27 mouse cellular contexts compared by ENCODE assay signal in genomic region chr9:70338894-70339293, GRCm38 (mm10).
DNase-seq lines count a peak whose midpoint lies in the region; ATAC-seq and TF ChIP-seq lines count a peak whose summit lies in the region.
"Had no signal": no experiment of that assay in that cellular context is flagged by ENCODE, and none has a peak within 500 bp of the region (broad histone marks: within the 10 kb centered on the region; RNA-seq: fewer than 3 reads in every experiment).

No protein-coding gene starts in this region.

- no peak for TF ChIP-seq EP300 in lung, postnatal 0 days (IDR thresholded peaks at IDR 0.05)

- no peak for ATAC-seq in lung, postnatal 0 days
- ATAC-seq: CD4-positive, CD25-positive, alpha-beta regulatory T cell, adult 4 months; forebrain, embryonic 13.5 days; hindbrain, embryonic 16.5 days; intestine, embryonic 15.5 days had no signal

- TF ChIP-seq POLR2A in cortical plate, adult 2 months (IDR thresholded peaks at IDR 0.05; ENCODE audit: extremely low read depth, insufficient read depth, low read length), result no peak

- H3K36me3 ChIP-seq in lung, postnatal 0 days (ENCODE audit: insufficient read depth, low read length), result peaks cover 41% of the 10 kb centered on the region

- TF ChIP-seq CTCF in cortical plate, adult 2 months (IDR thresholded peaks at IDR 0.05; ENCODE audit: extremely low read depth, insufficient read depth, low read length), result no peak
- TF ChIP-seq CTCF in lung, postnatal 0 days (IDR thresholded peaks at IDR 0.05), result no peak

- peak overlapping the region; percentile 98 for H3K27ac ChIP-seq in cortical plate, adult 2 months (ENCODE audit: insufficient read depth, low read length)
- H3K27ac ChIP-seq in lung, postnatal 0 days (ENCODE audit: low read length), result no peak overlapping the region
- H3K27ac ChIP-seq: forebrain, embryonic 10.5 days; forebrain, embryonic 13.5 days; heart, embryonic 15.5 days; hindbrain, embryonic 10.5 days; hindbrain, embryonic 13.5 days; intestine, embryonic 15.5 days had no signal

- H3K9me3 ChIP-seq in lung, postnatal 0 days (ENCODE audit: low read length), result no peaks in the 10 kb centered on the region
- H3K9me3 ChIP-seq: forebrain, embryonic 10.5 days; forebrain, embryonic 13.5 days; heart, embryonic 15.5 days; hindbrain, embryonic 10.5 days; hindbrain, embryonic 13.5 days; intestine, embryonic 15.5 days had no signal

- H3K27me3 ChIP-seq in lung, postnatal 0 days (replicated peaks; ENCODE audit: insufficient read depth, low read length), result no peaks in the 10 kb centered on the region
- H3K27me3 ChIP-seq: forebrain, embryonic 13.5 days; heart, embryonic 12.5 days; heart, embryonic 15.5 days; hindbrain, embryonic 13.5 days; intestine, embryonic 15.5 days had no signal

- H3K4me2 ChIP-seq in lung, postnatal 0 days (replicated peaks; ENCODE audit: low read depth, low read length), result no peak overlapping the region
- H3K4me2 ChIP-seq: forebrain, embryonic 13.5 days; heart, embryonic 12.5 days; heart, embryonic 15.5 days; hindbrain, embryonic 13.5 days; intestine, embryonic 15.5 days had no signal

- H3K4me1 ChIP-seq in cortical plate, adult 2 months (ENCODE audit: control insufficient read depth, insufficient read depth, low read length), result peaks cover 2% of the 10 kb centered on the region; the same call in 1 of the 2 replicates
- H3K4me1 ChIP-seq in lung, postnatal 0 days (ENCODE audit: insufficient read depth, low read depth, low read length), result no peaks in the 10 kb centered on the region
- H3K4me1 ChIP-seq: forebrain, embryonic 10.5 days; forebrain, embryonic 13.5 days; heart, embryonic 12.5 days; heart, embryonic 15.5 days; hindbrain, embryonic 10.5 days; hindbrain, embryonic 13.5 days; intestine, embryonic 15.5 days had no signal

- H3K9ac ChIP-seq in lung, postnatal 0 days (replicated peaks; ENCODE audit: low read depth), result no peak overlapping the region
- H3K9ac ChIP-seq: forebrain, embryonic 13.5 days; heart, embryonic 12.5 days; heart, embryonic 15.5 days; hindbrain, embryonic 13.5 days; intestine, embryonic 15.5 days had no signal

- peak; percentile 29 to 33 for DNase-seq in frontal cortex, postnatal 36 days (ENCODE audit: low spot score in 2 of 2)
- DNase-seq in frontal cortex, postnatal 14 days (ENCODE audit: low spot score in 2 of 2), result no peak
- peak; percentile 43 for DNase-seq in right cerebral cortex, adult 18-20 months
- DNase-seq in right cerebral cortex, postnatal 36 days (ENCODE audit: low spot score in 2 of 2), result no peak
- DNase-seq in brain, adult 2 months (ENCODE audit: low read depth, low spot score), result peak; percentile 50
- no peak for DNase-seq in lung, postnatal 0 days (ENCODE audit: low spot score)
- DNase-seq: adrenal gland, postnatal 10 days; adrenal gland, postnatal 36 days; cerebellum, adult 11-12 months; cerebellum, adult 8-10 months; cerebellum, postnatal 10 days; cerebellum, postnatal 36 days; gastrocnemius, postnatal 25 days; heart, adult 18-20 months; heart, postnatal 10 days; heart, postnatal 36 days; kidney, adult 11 months had no signal

- H3K4me3 ChIP-seq in cortical plate, adult 2 months (ENCODE audit: insufficient read depth, low read length), result no peak overlapping the region
- H3K4me3 ChIP-seq in lung, postnatal 0 days (ENCODE audit: low read depth, low read length), result no peak overlapping the region
- H3K4me3 ChIP-seq: forebrain, embryonic 10.5 days; forebrain, embryonic 13.5 days; heart, embryonic 12.5 days; heart, embryonic 15.5 days; hindbrain, embryonic 10.5 days; hindbrain, embryonic 13.5 days; intestine, embryonic 15.5 days had no signal

Comparison
In these comparisons a context has a peak if more than half of its experiments do, and no peak if none do; other contexts are left out.
1. DNase-seq: peak in frontal cortex, postnatal 36 days (2 of 2), right cerebral cortex, adult 18-20 months (single experiment) and brain, adult 2 months (single experiment); none in frontal cortex, postnatal 14 days (0 of 2), right cerebral cortex, postnatal 36 days (0 of 2) and lung, postnatal 0 days (single experiment).